Mouse (Mus musculus): ENCODE measurements at regions not wholly inside any gene's neighbourhood (a gene's known extent, or its start where the extent isn't known, plus 50 kb on each side); places are given as distances from the start of the nearest gene placed in this dataset.

GRCm38 (mm10) chr7:68908401-68908834 lies 159.4 kb upstream of the Arrdc4 start:
- TF ChIP-seq POLR2A (IDR thresholded peaks at IDR 0.05; ENCODE audit: low read depth, low read length) (no peak), CTCF (IDR thresholded peaks at IDR 0.05; ENCODE audit: borderline replicate concordance, insufficient read depth, low read length) (no peak)
